8 mouse cellular contexts compared by ENCODE assay signal in genomic region chr13:69533405-69534333, GRCm38 (mm10). TPM values are rescaled to one million over a fixed set of nuclear protein-coding genes. Genes with fewer than 3 reads are reported as not detected.
DNase-seq lines count a peak whose midpoint lies in the region; ATAC-seq lines count a peak whose summit lies in the region.

Gene Nsun2, plus strand, starts transcription at chr13:69533746.

- H3K9me3 ChIP-seq in forebrain, embryonic 10.5 days: no peaks in the 10 kb centered on the region
- no peaks in the 10 kb centered on the region for H3K9me3 ChIP-seq in heart, embryonic 15.5 days (replicated peaks)
- no peaks in the 10 kb centered on the region for H3K9me3 ChIP-seq in liver, embryonic 15.5 days (replicated peaks)

- peak within 1 kb of the TSS; percentile 98 for H3K27ac ChIP-seq in forebrain, embryonic 10.5 days
- H3K27ac ChIP-seq in heart, embryonic 15.5 days: peak within 1 kb of the TSS; percentile 94
- H3K27ac ChIP-seq in liver, embryonic 15.5 days (replicated peaks): peak within 1 kb of the TSS; percentile 96

- 2% methylated on average over 152 of the region's 155 CpGs for WGBS in forebrain, embryonic 10.5 days
- under 1% methylated on average over 123 of the region's 155 CpGs for WGBS in heart, embryonic 15.5 days
- under 1% methylated on average over 139 of the region's 155 CpGs for whole genome bisulfite sequencing in liver, embryonic 15.5 days (ENCODE audit: insufficient replicate concordance)

- H3K9ac ChIP-seq in heart, embryonic 15.5 days: peak within 1 kb of the TSS; percentile 88
- peak within 1 kb of the TSS; percentile 88 for H3K9ac ChIP-seq in liver, embryonic 15.5 days

- H3K4me1 ChIP-seq in forebrain, embryonic 10.5 days: peaks cover 63% of the 10 kb centered on the region
- peaks cover 46% of the 10 kb centered on the region for H3K4me1 ChIP-seq in heart, embryonic 15.5 days (replicated peaks)
- H3K4me1 ChIP-seq in liver, embryonic 15.5 days (replicated peaks): peaks cover 62% of the 10 kb centered on the region

- H3K27me3 ChIP-seq in forebrain, embryonic 10.5 days (ENCODE audit: poor library complexity, severe bottlenecking): no peaks in the 10 kb centered on the region
- H3K27me3 ChIP-seq in heart, embryonic 15.5 days: no peaks in the 10 kb centered on the region
- no peaks in the 10 kb centered on the region for H3K27me3 ChIP-seq in liver, embryonic 15.5 days

- DNase-seq in brain, adult 2 months (ENCODE audit: low read depth, low spot score): peak; percentile 76
- DNase-seq in forebrain, embryonic 10.5 days (ENCODE audit: extremely low spot score, low spot score): peak; percentile 60
- DNase-seq in kidney, postnatal 10 days: peak; percentile 76
- peak; percentile 59 for DNase-seq in neural tube, embryonic 10.5 days (ENCODE audit: extremely low spot score, low spot score)
- peak; percentile 69 for DNase-seq in testis, postnatal 14 days (ENCODE audit: low spot score)

- ATAC-seq in CD4-positive, CD25-positive, alpha-beta regulatory T cell, adult 4 months: peak; percentile 15
- peak; percentile 33; the same call in 1 of the 2 replicates for ATAC-seq in heart, embryonic 15.5 days (replicated peaks; ENCODE audit: insufficient number of reproducible peaks, insufficient read depth, low FRiP score, low read depth)
- peak; percentile 54 for ATAC-seq in liver, embryonic 15.5 days (ENCODE audit: insufficient read depth)

- H3K4me3 ChIP-seq in forebrain, embryonic 10.5 days: peak within 1 kb of the TSS; percentile 97
- H3K4me3 ChIP-seq in heart, embryonic 15.5 days: peak within 1 kb of the TSS; percentile 77
- peak within 1 kb of the TSS; percentile 95 for H3K4me3 ChIP-seq in liver, embryonic 15.5 days (replicated peaks)

- peak within 1 kb of the TSS; percentile 92 for H3K4me2 ChIP-seq in heart, embryonic 15.5 days
- peak within 1 kb of the TSS; percentile 95 for H3K4me2 ChIP-seq in liver, embryonic 15.5 days

- peaks cover 31% of the 10 kb centered on the region for H3K36me3 ChIP-seq in forebrain, embryonic 10.5 days (replicated peaks)
- no peaks in the 10 kb centered on the region; the same call in 1 of the 2 replicates for H3K36me3 ChIP-seq in heart, embryonic 15.5 days
- H3K36me3 ChIP-seq in liver, embryonic 15.5 days (replicated peaks): peaks cover 10% of the 10 kb centered on the region; the same call in 1 of the 2 replicates

RNA-seq across cellular contexts. Expression of gene Nsun2, which starts in this region (rescaled TPM):
- polyA plus RNA-seq in CD4-positive, CD25-positive, alpha-beta regulatory T cell, adult 4 months (2017; shearing (Covaris generic)): 10 to 100 TPM; 26.3 to 30.7 TPM
- 171 and 175 TPM in 2 replicates for polyA plus RNA-seq in forebrain, embryonic 10.5 days (2016; fragmentation: Nextera tagmentation; extraction: Ambion mirVana)
- 53.0 and 73.0 TPM in 2 replicates for polyA plus RNA-seq in heart, embryonic 15.5 days (2015; fragmentation: Nextera tagmentation; extraction: Ambion mirVana)
- polyA plus RNA-seq in liver, embryonic 15.5 days (2015; fragmentation: Nextera tagmentation; extraction: Ambion mirVana): 82.4 and 84.3 TPM in 2 replicates

Comparison
In these comparisons a context has a peak if more than half of its experiments do, and no peak if none do; other contexts are left out.
1. Peak in every context shown above with its lines: DNase-seq, ATAC-seq, H3K4me3 ChIP-seq and H3K27ac ChIP-seq.